Mouse (Mus musculus) ES-CJ7 (cell line): ENCODE results near the gene Nt5c1a.

Experiments
- DNase-seq: peaks from one replicate; pipeline ENCODE4 v3.0.0; 2011; ENCODE audit warnings: low read depth, low spot score

Gene Nt5c1a

DNA sequence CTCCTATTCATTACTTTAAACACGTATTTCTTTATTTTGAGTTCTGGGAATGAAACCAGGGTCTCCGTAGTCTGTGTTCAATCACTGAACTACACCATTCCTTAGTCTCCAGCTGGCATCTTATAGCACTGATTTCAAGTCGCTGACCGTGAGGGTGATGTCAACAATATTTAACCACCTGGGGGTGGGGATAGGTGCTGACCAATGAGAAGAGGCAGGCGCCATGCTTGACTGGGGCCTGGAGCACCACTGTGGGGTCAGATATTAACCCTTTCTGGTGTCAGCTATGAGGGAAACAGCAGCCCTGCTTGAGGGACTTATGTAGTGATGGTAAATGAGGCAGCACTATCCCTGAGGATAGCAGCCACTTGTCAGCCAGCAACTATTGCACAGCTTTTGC lies 10.1 kb downstream of the Nt5c1a start:
- DNase-seq: no peak

DNA sequence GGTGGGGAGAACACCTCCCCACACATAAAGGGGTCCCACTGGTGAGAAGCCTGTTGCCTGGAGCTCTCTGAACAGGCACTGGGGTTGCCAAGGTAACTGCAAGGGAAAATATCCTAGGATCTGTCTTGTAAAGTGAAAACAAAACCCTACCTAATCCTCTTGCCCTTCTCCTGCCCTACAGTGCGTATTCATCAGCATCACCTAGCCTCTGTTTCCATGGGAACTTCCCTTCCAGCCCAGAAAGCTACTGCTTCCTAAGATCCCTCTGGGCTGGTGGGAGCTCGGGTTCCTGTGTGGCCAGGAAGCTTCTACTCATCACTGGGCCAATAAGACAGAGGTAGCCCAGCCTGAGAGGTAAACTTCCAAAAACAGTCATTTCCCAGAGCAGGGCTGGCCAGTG lies 11.0 kb downstream of the Nt5c1a start:
- no peak for DNase-seq

DNA sequence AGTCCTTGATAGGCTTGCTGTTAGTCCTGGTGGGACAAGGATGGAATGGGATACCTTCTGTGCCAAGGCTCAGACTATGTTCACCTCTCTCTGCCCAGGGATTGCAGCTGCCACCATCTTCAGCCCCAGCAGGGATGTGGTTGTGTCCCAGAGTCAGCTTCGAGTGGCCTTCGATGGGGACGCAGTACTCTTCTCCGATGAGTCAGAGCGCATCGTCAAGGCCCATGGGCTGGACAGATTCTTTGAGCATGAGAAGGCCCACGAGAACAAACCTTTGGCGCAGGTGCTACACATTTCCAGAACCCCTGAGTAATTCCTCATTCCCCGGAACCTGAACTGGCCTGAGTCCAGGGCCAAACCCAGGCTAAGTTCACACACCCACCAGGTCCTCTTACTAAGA lies 12.7 kb downstream of the Nt5c1a start:
- no peak for DNase-seq

DNA sequence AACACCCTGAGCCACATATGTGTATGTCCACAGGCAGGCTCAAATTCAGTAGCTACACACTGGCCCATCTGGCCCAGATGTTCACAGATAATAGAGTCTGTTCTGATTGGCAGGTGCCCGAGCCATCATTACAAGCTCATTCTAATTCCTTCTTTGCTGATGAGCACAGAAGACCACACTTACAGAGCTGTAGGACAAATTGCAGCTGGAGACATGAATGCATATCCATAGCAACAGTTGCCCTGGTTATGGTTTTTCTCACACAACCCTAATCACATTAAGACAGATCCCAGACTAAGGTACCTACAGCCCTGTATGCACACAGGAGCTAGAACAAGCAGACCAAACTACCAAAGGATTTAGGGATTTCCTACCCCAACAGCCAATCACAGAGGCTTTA lies 14.1 kb downstream of the Nt5c1a start:
- DNase-seq: no peak

DNA sequence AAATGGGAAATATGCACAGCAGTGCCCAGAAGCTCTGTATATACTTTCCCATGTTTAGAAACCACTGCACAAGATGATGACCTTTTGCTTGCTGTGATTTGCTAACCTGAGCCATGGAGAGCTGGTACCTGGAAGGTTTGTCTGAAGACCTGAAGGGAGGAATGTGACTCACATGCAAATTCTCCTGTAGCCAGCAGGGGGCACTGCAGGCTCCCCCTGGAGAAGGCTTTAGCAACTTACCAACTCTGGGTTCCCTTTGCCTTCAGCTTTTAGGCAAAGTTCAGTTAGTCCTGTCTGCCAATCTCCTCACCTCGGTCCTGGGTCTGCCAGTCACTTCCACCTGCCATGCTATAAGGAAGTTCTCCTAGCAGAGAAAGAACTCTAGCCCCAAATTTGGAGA lies 15.5 kb downstream of the Nt5c1a start:
- peak; percentile 68 for DNase-seq

DNA sequence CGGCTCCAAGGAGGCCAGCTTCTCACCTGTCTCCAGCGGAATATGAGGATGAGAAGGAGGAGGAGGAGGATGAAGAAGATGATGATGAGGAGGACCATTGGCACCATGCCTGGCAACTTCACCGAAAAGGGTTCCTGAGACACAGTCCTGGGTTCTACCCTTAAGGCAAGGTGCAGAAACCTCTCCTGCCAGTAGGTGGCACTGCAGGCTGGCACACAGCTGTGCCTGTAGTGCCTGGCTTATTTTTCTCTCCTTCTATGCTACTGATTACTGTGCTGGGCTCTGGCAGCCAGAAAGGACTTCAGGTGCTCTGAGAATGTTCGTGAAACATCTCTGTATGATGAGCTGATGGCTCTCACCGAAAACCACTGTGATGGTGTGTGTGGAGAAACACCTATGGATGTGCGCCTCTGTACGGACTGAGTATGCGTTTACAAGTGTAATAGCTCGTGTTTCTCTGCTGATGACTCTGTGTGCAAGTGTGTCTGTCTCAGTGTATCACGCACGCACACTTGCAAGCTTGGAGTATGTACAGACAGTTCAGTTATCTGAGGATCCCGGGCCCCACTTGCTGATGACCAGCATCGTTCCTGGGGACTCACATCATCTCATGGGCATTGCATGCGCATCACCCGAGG lies 18.5 kb downstream of the Nt5c1a start:
- peak; percentile 55 for DNase-seq

DNA sequence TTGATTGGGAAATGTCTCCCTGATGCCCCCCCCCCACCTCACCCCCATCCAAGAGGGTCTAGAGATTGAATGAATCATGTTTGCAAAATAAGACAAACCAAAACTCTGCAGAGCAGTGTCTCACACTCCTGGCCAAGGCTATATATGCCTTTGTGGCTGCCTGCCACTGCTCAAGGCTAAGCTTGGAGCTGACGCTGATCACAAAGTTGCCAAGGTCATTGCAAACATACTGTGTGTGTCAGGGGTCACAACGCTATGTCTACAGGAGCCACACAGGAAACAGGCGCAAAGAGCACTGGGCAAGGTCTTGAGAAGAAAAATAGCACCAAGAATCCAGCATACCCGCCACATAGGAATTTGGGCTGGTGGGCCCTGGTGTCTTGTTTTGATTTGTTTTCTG lies 19.3 kb downstream of the Nt5c1a start:
- DNase-seq: no peak

DNA sequence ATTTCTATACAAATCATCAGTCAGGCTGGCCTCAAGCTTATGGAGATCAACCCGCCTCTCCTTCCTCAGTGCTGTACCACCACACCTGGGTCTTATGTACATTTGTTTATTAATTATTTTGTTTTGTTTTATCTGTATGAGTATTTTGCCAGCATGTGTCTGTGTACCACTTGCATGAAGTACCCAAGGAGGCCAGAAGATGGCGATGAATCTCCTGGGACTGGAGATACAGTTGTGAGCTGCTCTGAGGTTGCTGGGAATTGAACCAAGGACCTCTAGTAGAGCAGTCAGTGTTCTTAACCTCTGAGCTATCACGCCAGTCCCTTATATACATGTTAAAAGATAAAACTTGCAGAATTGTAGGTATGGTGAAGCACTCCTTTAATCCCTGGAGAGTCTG lies 22.0 kb downstream of the Nt5c1a start:
- peak; percentile 63 for DNase-seq

DNA sequence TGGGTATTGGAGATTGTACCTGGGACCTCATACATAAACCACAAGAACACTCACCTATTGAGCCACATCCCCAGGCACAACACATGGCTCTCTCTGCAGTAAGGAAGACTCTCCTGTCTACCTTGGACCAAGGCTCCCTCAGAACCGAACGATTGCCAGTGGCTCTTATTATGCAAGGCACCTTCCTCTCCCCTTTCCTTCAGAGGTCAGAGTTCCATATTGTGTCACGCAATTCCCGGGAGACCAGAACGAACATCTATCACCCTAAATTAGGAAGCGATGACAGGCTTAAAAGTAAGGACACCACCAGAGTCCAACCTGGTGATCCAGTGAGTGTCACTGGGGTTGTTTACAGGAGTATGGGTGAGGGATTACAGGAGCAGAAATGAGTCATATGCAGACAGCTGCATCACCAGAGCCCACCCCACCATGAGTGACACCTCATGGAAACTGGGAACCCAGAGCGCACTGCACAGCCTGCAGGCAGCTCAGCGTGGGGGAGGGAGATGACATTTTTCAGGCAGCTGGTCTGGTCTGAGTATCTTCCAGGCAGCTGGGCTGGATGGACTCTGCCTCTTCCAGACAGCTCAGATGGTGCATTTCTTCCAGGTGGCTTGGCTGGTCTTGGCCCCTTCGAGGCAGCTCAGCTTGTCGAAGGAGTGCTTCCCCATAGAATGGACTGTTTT lies 24.6 kb downstream of the Nt5c1a start:
- DNase-seq: no peak

DNA sequence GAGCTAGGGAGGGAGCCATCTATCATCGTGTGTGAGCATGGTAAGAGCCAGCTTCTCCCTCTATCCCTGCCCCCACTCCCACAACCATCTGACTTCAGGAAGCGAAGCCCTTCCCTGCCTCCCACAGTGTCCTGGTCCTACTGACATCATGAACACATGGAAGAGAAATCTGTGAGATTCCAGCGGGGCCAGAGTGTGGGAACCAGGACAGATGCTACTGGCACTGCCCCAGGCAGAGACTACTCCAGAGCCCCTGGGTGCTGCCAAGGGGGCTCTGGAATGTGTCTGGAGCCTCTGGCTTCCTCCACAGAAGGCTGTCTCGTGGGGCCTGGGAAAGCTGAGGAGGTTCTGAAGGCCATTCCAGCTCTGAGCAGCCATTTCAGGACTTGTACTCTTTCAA lies 26.4 kb downstream of the Nt5c1a start:
- DNase-seq: no peak

DNA sequence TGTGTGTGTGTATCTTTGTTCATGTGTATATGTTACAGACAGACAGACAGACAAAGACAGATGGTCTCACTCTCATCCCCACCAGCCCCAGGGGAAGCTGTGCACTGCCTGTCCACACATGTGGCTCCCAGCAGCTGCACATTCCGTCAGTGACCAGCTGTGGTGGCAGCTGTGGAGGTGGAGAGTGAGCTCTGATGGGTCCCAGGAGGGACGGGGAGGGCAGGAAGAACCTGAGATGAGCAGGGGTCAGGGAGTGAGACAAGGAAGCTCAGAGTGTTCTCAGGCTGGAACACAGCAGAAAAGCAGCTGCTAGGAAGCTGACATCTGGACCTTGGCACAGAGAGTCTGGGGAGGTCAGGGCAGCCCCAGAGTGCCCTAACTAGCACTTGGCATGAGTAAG lies 27.0 kb downstream of the Nt5c1a start:
- DNase-seq: no peak

DNA sequence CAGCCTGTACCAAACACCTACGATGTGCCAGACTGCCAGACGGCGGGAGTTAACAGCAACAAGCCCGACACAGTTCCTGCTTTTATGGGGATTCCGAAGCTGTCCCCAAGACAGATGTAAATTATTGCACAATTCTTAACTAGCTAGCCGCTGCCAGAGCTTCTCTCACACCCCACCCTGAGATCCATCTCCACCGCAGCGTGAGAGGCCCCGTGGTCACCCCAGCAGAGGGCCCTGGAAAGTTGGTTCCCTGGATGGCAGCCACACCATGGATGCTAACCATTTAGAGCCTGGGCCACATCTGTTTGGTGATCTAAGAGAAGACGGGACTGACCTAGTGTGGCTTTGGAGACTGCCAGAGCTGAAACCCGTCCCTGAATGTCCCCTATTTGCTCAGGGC lies 27.9 kb downstream of the Nt5c1a start:
- no peak for DNase-seq

DNA sequence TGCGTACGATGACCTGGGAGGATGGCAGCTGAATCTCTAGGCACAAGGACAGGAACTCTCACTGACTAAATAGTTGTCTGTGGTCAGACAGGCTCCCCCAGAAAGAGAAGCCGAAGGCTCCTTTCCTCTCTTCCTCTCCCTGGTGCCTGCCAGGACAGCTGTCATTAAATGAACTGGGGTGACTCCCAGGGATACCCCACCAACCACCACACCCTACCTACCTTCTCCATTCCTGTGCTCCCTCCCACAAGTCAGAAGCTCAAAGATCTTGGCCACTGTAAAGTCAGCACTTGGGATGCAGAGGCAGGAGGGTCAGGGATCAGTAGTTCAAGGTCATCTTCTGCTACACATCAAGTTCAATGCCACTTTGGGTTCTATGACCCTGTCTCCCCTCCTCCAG lies 31.5 kb downstream of the Nt5c1a start:
- no peak for DNase-seq

DNA sequence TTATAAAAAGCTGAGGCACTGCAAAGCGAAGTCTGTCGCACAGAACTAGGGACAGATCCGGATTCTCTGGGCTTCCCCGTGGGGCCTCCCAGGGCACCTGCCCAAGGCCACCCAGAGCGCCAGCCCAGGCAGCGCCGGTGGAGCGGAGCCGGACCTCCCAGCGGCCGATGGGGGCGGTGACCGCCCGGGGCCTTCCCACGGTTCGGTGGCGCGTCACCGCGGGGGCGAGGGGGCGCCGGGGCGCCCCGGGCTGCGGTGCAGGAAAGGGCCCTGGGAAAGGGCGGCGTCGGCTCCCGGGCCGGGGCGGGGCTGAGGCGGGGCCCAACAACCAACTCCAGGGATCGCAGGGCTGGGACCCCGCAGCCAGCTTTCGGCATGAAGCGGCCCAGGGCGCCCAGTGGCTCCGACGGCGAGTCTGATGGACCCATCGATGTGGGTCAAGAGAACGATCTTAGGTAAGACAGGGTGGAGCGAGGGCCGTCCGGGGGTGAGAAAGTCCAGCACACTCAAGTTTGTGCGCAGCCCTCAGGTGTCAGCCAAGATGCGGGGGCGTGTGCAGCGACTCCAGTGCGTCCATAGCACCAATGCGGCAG lies 32.3 kb downstream of the Nt5c1a start, which contains the start of gene Heyl:
Gene Heyl, plus strand, starts transcription at position 65 of the 593 bp plus-strand sequence.
- no peak for DNase-seq

DNA sequence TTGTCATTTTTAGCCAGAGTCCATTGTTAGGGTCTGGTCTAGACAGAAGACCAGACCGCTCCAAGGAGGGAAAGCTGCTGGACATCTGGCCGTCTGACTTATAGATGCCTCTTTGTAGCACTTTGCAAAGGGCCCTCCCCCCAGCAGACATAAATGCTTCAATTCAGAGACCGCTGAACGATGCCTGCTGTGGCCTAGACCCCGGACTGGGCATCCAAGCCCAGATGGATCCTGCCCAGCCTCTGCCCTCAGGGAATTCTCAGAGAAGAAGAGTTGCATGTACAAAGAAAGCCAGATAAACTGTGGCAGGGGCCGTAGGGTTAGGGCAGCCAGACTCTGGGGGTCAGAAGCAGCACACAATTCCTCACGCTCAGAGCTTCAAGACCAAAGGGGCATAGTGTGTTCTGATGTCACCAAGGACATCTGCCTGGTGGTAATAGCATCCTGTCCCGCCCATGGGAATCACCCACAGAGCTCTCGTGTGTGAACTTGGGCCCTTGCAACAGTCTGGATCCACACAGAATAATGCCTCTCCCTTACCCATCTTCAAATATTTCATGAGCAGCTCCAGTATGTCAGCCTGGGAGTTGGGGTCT lies 34.6 kb downstream of the Nt5c1a start:
- no peak for DNase-seq

DNA sequence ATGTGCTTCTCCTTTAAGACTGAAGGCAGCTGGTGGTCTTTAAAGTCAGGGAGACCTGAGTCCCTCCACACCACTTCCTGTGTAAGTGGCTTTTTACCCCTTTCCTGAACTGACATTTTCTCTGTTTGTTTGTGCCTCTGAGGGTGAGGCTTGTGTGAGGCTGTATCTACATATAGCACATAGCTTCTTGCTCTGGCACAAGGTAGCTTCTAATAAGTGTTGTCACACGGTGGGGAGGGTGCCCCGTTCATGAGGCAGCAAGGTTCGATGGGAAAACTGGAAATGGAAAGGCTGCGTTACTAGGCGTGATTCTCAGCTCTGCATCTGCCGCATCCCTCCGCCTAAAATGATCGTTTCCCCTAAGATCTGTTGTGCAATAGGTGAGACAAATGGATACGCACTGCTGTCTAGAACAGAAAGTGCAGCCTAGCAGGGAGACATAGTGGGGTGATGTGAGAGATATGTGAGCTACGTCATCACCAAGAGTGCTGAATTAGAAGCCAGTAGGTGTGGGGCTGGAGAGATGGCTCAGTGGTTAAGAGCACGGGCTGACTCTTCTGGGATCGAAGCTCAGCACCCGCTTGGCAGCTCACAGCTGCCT lies 35.2 kb downstream of the Nt5c1a start:
- no peak for DNase-seq

DNA sequence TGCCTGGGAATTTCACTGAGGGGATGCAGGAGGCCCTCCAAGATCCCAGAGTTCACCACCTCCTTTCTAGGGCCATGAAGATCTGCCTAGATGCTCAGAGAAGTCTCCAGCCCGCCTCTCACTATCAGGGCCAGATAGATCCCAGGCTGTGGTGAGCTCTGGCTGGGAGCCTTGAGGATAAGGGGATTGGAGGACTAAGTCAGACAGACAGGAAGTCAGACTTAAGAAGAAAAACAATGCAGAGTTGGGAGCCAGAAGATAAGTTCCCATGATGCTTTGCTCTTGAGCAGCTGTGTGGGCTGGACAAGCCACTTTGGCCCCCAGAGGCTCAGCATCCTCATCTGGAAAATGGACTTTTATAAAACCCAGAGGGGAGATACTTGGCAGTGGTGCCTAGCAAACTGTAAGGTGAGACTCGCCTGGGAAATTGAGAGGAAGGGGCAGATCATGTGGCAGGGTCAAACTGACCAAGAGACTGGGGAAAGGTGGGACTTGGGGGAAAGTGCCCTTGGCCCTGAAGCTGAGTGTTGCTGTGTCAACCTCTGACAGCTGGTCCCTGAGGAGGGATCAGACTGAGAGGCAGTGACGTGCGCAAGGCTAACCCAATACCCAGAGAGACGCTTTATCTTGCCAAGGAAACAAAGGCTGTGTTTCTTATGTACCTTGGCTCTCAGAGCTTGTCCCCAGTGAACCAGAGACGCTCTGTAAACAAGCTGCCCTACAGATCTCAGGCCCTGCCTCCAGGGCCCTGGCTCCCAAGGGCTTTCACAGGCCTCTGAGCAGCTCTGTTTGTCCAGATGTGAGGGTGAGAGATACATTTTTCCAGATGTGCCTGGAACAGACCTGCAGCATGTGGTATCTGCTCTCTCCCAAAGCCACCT lies 36.3 kb downstream of the Nt5c1a start:
- DNase-seq: no peak

DNA sequence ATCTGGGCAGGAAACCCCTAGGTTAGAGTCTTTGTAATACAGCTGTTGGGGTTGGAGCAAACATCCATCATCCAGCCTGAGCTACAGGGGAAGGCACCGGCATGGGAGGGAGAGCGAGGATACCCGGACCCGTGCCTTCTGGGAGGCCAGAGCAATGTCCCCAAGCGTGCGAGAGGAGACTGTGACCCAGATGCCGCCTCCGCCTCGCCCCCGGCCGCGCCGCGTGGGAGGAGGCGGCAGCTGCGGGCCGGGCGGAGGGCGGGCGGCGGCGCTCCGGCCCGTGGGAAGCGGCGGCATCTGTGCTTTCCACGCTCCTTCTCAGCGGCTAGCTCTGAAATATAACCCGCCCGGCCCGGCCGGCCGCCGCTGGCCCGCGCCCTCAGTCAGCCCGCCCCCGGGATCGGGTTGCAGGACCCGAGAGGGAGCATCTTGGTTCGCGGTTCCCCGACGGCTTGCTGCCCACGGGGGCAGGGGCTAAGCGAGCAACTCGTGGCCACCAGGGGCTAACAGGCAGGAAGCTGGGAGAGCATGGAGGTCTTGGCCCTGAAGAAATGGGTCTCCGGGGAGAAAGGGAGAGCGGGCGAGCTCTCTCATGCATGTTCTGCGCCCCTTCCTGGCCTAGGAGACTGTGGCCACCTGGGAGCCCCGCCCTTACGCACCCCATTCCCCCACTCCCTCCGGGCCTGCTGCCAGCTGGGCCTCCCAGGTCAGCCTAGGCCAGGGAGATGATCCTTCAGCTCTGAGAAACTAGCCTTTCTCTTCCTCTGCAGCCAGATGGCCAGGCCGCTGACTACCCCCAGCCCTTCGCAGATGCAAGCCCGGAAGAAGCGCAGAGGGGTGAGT lies 38.3 kb downstream of the Nt5c1a start:
- no peak for DNase-seq

DNA sequence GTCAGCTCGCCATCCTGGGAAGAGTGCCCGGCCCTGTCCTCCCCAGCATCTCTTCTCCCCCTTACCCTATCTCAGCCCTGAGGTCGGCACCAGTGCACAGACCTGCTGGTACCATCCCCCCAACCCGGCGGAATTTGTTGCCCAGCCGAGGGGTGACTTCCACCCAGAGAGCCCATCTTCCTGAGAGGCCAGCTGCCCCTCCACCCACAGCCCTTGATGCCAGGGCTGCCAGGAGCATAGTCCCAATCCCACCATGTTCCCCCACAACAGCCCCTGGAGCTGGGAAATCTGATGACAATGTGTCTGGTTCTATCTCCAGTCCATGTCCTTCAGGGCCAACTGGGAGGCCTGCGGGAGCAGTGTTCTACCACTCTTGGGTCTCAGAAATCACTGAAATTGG lies 44.9 kb downstream of the Nt5c1a start:
- no peak for DNase-seq

DNA sequence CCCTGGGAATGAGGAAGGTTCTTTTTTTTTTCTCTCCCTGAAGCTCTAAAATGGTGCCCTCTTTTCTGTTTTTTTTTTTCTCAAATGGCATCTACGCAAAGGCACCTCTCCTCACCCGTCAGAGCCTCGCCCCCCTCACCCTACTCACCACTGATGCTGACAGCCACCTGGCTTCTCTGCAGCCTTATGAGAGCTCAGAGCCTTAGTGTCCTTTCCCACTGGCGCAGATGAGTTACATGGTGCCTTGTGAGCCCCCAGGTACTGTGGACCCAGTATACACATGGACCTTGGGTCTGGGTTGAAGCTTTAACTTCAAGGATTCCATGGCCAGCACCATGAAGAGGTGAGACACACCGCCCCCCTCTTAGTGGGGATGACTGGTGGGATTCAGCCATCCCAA lies 45.3 kb downstream of the Nt5c1a start:
- no peak for DNase-seq
